Mouse (Mus musculus): ENCODE data around the gene Wsb1. TPM values are rescaled to one million over a fixed set of nuclear protein-coding genes. Genes with fewer than 3 reads are reported as not detected.

Wsb1 gene
- polyA plus RNA-seq, 1 experiment from 2014 or later: 565 TPM

GRCm38 (mm10) chr11:79253542-79254390 is 705 bp downstream of the Wsb1 start:
- ATAC-seq (ENCODE audit: low FRiP score, low read depth): peak; percentile 57
- Histone ChIP-seq H3K36me3 (peaks cover 22% of the 10 kb centered on the region), H3K9ac (peak overlapping the region; percentile 94), H3K4me1 (peaks cover 18% of the 10 kb centered on the region), H3K4me3 (peak overlapping the region; percentile 89), H3K9me3 (no peaks in the 10 kb centered on the region), H3K27me3 (replicated peaks) (no peaks in the 10 kb centered on the region), H3K27ac (peak overlapping the region; percentile 92), H3K4me2 (replicated peaks) (peak overlapping the region; percentile 79)
- 2% methylated on average over 49 of the region's 49 CpGs for WGBS

GRCm38 (mm10) chr11:79252881-79253541 is 1.5 kb downstream of the Wsb1 start:
- H3K27ac ChIP-seq: no peak overlapping the region
- H3K4me2 ChIP-seq (replicated peaks): peak overlapping the region; percentile 79
- no peaks in the 10 kb centered on the region for H3K27me3 ChIP-seq (replicated peaks)
- no peaks in the 10 kb centered on the region for H3K9me3 ChIP-seq
- ATAC-seq (ENCODE audit: low FRiP score, low read depth): no peak
- peak overlapping the region; percentile 89 for H3K4me3 ChIP-seq
- H3K36me3 ChIP-seq: peaks cover 23% of the 10 kb centered on the region
- whole genome bisulfite sequencing: 35% methylated on average over 6 of the region's 6 CpGs
- peaks cover 18% of the 10 kb centered on the region for H3K4me1 ChIP-seq
- peak overlapping the region; percentile 94 for H3K9ac ChIP-seq

GRCm38 (mm10) chr11:79239024-79239423 is 15.4 kb downstream of the Wsb1 start:
- Histone ChIP-seq H3K27me3 (replicated peaks) (no peaks in the 10 kb centered on the region), H3K27ac (no peak overlapping the region), H3K4me1 (no peaks in the 10 kb centered on the region), H3K9me3 (0 out of 2 replicates have a peak, but pooled peaks cover 10% of the 10 kb centered on the region), H3K36me3 (peaks cover 56% of the 10 kb centered on the region), H3K9ac (no peak overlapping the region), H3K4me2 (replicated peaks) (no peak overlapping the region), H3K4me3 (no peak overlapping the region)
- WGBS: 98% methylated on average over 7 of the region's 7 CpGs
- ATAC-seq (ENCODE audit: low FRiP score, low read depth): no peak

GRCm38 (mm10) chr11:79238398-79238752 is 16.1 kb downstream of the Wsb1 start:
- H3K27ac ChIP-seq: no peak overlapping the region
- H3K36me3 ChIP-seq: peaks cover 53% of the 10 kb centered on the region
- H3K9me3 ChIP-seq: 0 out of 2 replicates have a peak, but pooled peaks cover 10% of the 10 kb centered on the region
- H3K4me1 ChIP-seq: no peaks in the 10 kb centered on the region
- no peak overlapping the region for H3K4me3 ChIP-seq
- no peak for ATAC-seq (ENCODE audit: low FRiP score, low read depth)
- WGBS: 31% methylated on average over 1 of the region's 1 CpGs
- H3K4me2 ChIP-seq (replicated peaks): no peak overlapping the region
- no peaks in the 10 kb centered on the region for H3K27me3 ChIP-seq (replicated peaks)
- no peak overlapping the region for H3K9ac ChIP-seq

GRCm38 (mm10) chr11:79237644-79238397 is 16.6 kb downstream of the Wsb1 start:
- no peak overlapping the region for H3K27ac ChIP-seq
- 93% methylated on average over 11 of the region's 11 CpGs for WGBS

GRCm38 (mm10) chr11:79230251-79230570 is 24.3 kb downstream of the Wsb1 start:
- WGBS: 93% methylated on average over 13 of the region's 13 CpGs
- H3K27me3 ChIP-seq (replicated peaks): no peaks in the 10 kb centered on the region
- H3K9me3 ChIP-seq: no peaks in the 10 kb centered on the region
- no peaks in the 10 kb centered on the region for H3K36me3 ChIP-seq
- H3K4me1 ChIP-seq: no peaks in the 10 kb centered on the region
- H3K9ac ChIP-seq: no peak overlapping the region
- H3K27ac ChIP-seq: no peak overlapping the region
- no peak for ATAC-seq (ENCODE audit: low FRiP score, low read depth)
- H3K4me2 ChIP-seq (replicated peaks): no peak overlapping the region
- H3K4me3 ChIP-seq: no peak overlapping the region

More at GRCm38 (mm10) chr11:79237644-79238397, 16.6 kb downstream of the Wsb1 start:
- H3K36me3 ChIP-seq: peaks cover 49% of the 10 kb centered on the region
- ATAC-seq (ENCODE audit: low FRiP score, low read depth): no peak
- H3K4me3 ChIP-seq: no peak overlapping the region
- H3K9me3 ChIP-seq: 0 out of 2 replicates have a peak, but pooled peaks cover 10% of the 10 kb centered on the region
- H3K9ac ChIP-seq: no peak overlapping the region
- no peaks in the 10 kb centered on the region for H3K27me3 ChIP-seq (replicated peaks)
- H3K4me1 ChIP-seq: no peaks in the 10 kb centered on the region
- H3K4me2 ChIP-seq (replicated peaks): no peak overlapping the region

GRCm38 (mm10) chr11:79229561-79230250 is 24.8 kb downstream of the Wsb1 start:
- 84% methylated on average over 11 of the region's 11 CpGs for WGBS

GRCm38 (mm10) chr11:79229057-79229504 is 25.4 kb downstream of the Wsb1 start:
- no peaks in the 10 kb centered on the region for H3K36me3 ChIP-seq
- H3K9me3 ChIP-seq: no peaks in the 10 kb centered on the region
- H3K27ac ChIP-seq: no peak overlapping the region
- no peak overlapping the region for H3K4me3 ChIP-seq
- no peak overlapping the region for H3K4me2 ChIP-seq (replicated peaks)
- ATAC-seq (ENCODE audit: low FRiP score, low read depth): no peak
- WGBS: 72% methylated on average over 10 of the region's 10 CpGs
- H3K4me1 ChIP-seq: no peaks in the 10 kb centered on the region; the same call in 1 of the 2 replicates
- no peak overlapping the region for H3K9ac ChIP-seq
- no peaks in the 10 kb centered on the region for H3K27me3 ChIP-seq (replicated peaks)

More at GRCm38 (mm10) chr11:79229561-79230250, 24.8 kb downstream of the Wsb1 start:
- Histone ChIP-seq H3K4me1 (no peaks in the 10 kb centered on the region; the same call in 1 of the 2 replicates), H3K27ac (no peak overlapping the region), H3K36me3 (no peaks in the 10 kb centered on the region), H3K9ac (no peak overlapping the region), H3K4me3 (no peak overlapping the region), H3K4me2 (replicated peaks) (no peak overlapping the region), H3K9me3 (no peaks in the 10 kb centered on the region), H3K27me3 (replicated peaks) (no peaks in the 10 kb centered on the region)
- ATAC-seq (ENCODE audit: low FRiP score, low read depth): no peak

GRCm38 (mm10) chr11:79228089-79228488 is 26.4 kb downstream of the Wsb1 start:
- no peak overlapping the region for H3K4me2 ChIP-seq (replicated peaks)
- H3K9ac ChIP-seq: no peak overlapping the region
- H3K27ac ChIP-seq: no peak overlapping the region
- H3K4me3 ChIP-seq: no peak overlapping the region
- no peaks in the 10 kb centered on the region for H3K27me3 ChIP-seq (replicated peaks)
- H3K9me3 ChIP-seq: no peaks in the 10 kb centered on the region
- no peaks in the 10 kb centered on the region for H3K36me3 ChIP-seq
- H3K4me1 ChIP-seq: no peaks in the 10 kb centered on the region; the same call in 1 of the 2 replicates
- 95% methylated on average over 2 of the region's 2 CpGs for whole genome bisulfite sequencing
- ATAC-seq (ENCODE audit: low FRiP score, low read depth): no peak

GRCm38 (mm10) chr11:79225371-79226155 is 28.9 kb downstream of the Wsb1 start:
- H3K4me3 ChIP-seq: no peak overlapping the region
- WGBS: 64% methylated on average over 8 of the region's 8 CpGs
- no peaks in the 10 kb centered on the region for H3K27me3 ChIP-seq (replicated peaks)

More at GRCm38 (mm10) chr11:79225371-79226155, 28.9 kb downstream of the Wsb1 start:
- Histone ChIP-seq H3K36me3 (no peaks in the 10 kb centered on the region), H3K27ac (no peak overlapping the region), H3K9me3 (no peaks in the 10 kb centered on the region), H3K9ac (no peak overlapping the region), H3K4me2 (replicated peaks) (no peak overlapping the region), H3K4me1 (no peaks in the 10 kb centered on the region; the same call in 1 of the 2 replicates)
- ATAC-seq (ENCODE audit: low FRiP score, low read depth): no peak
